Mouse (Mus musculus) heart, adult 2 months (tissue): Measurements from ENCODE around the gene Syt2. TPM values are rescaled to one million over a fixed set of nuclear protein-coding genes. Genes with fewer than 3 reads are reported as not detected.

ENCODE experiments used
- DNase-seq, 2 experiments: peaks; one replicate each; pipeline ENCODE4 v3.0.0; 2021
- H3K27ac ChIP-seq: fragments of 200-600 bp; 2 replicates; pipeline ENCODE4 v1.8.1; 2022
- H3K27me3 ChIP-seq: fragments of 200-500 bp; 2 replicates; pipeline ENCODE4 v1.6.1; 2012; ENCODE audit warnings: mild to moderate bottlenecking, low read length, inconsistent platforms, mixed read lengths; ENCODE audit not compliant: control insufficient read depth, insufficient read depth
- H3K36me3 ChIP-seq: fragments of 200-500 bp; 2 replicates; pipeline ENCODE4 v1.6.1; 2012; ENCODE audit warnings: low read length, inconsistent platforms; ENCODE audit not compliant: control insufficient read depth, insufficient read depth
- H3K4me1 ChIP-seq: fragments of 200-500 bp; 2 replicates; pipeline ENCODE4 v1.6.1; 2011; ENCODE audit warnings: low read length; ENCODE audit not compliant: control insufficient read depth, insufficient read depth
- H3K4me3 ChIP-seq: fragments of 200-600 bp; 2 replicates; pipeline ENCODE4 v1.8.1; 2022
- H3K79me2 ChIP-seq: fragments of 200-500 bp; replicated peaks from 2 replicates; pipeline ENCODE4 v1.6.1; 2012; ENCODE audit warnings: mild to moderate bottlenecking, inconsistent platforms, low read length, moderate library complexity, mixed read lengths; ENCODE audit not compliant: control insufficient read depth, insufficient read depth
- H3K9ac ChIP-seq: fragments of 200-500 bp; 2 replicates; pipeline ENCODE4 v1.6.1; 2012; ENCODE audit warnings: low read depth, mild to moderate bottlenecking, control low read depth, inconsistent platforms, low read length, mixed read lengths
- CTCF ChIP-seq: fragments of 200-600 bp; IDR thresholded peaks from 2 replicates; pipeline ENCODE4 v1.8.1; 2022; ENCODE audit warnings: antibody characterized with exemption, mild to moderate bottlenecking, moderate library complexity
- EP300 ChIP-seq: fragments of 200-500 bp; IDR thresholded peaks from 2 replicates; pipeline ENCODE4 v1.6.1; 2011; ENCODE audit warnings: low read depth, low read length, control low read depth; ENCODE audit not compliant: insufficient read depth
- POLR2A ChIP-seq: fragments of 200-500 bp; IDR thresholded peaks from 2 replicates; pipeline ENCODE4 v1.6.1; 2011; ENCODE audit warnings: mild to moderate bottlenecking, low read depth, low read length, control low read depth; ENCODE audit not compliant: insufficient read depth
- WGBS: fragments of 180-500 bp; shearing (Covaris S2); methylation state at CpG from one replicate; pipeline ENCODE4 v1.1.7; 2018; 5-methylcytosine and 5-hydroxymethylcytosine counted together
- intact Hi-C: fragments of 180-260 bp; cut with DNase I; formaldehyde crosslinking; loops from one replicate; pipeline ENCODE4 v1.15.1; 2025
- polyA plus RNA-seq: library from polyadenylated mRNA; depleted of rRNA; stranded (reverse); fragments of >200 nt; gene quantifications from 2 replicates; pipeline ENCODE4 v1.2.3, GENCODE M21; 2012
- total RNA-seq, 2 experiments: library from RNA; stranded (reverse); gene quantifications; 2 replicates each; pipeline ENCODE4 v1.2.3; 2021

Gene Syt2
- total and polyA plus RNA-seq, 3 experiments = 0.04 to 0.05 TPM; not detected in 1

DNA sequence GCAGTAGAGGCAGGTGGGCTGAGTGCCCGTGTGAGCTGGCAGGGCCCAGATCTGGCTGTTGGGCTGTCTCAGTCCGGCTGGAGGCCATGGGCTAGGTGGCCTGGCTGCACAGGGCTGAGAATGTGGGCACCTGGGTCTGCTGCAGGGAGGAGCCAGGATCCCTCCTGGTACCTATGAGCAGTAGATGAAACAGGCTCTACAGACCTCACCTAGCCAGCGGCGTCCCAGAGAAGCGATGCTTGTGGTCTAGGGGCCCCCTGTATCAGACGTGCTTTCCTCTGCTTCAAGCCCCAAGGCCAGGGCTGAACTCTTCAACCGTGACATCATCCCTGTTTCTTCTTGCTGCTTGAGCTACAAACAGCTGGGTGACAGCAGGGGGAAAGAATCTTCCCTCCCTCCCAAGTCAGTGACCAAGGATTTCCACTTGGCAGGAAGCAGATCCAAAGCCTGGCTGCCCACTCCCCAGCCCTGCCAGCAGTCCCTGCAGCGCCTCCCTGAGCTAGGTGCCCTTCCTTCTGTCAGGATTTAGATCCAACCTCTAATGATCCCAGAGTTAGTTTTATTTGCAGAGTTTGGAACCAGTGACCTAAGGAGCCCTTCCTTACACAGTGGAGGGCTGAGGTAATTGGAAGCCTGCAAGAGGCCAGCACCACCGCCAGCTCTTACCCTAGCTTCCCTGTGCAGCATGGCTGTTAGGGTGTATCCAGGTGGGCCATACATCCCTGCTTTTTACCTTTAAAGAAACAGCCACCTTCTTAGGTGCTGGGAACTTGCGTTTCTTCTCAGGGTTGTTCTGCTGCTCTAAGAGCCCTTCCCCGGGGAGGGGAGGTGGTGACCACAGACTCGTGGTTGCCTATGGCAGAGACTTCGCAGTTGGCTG is 107.5 kb downstream of the Syt2 start:
- no peaks in the 10 kb centered on the region for H3K36me3 ChIP-seq
- peak; percentile 75; the same call in 1 of the 2 replicates for TF ChIP-seq EP300
- no peak for TF ChIP-seq POLR2A
- 45% methylated on average over 13 of the region's 13 CpGs for WGBS
- H3K27me3 ChIP-seq = no peaks in the 10 kb centered on the region
- H3K79me2 ChIP-seq = no peaks in the 10 kb centered on the region
- H3K4me1 ChIP-seq = peaks cover 5% of the 10 kb centered on the region
- H3K27ac ChIP-seq = peak overlapping the region; percentile 59
- no peak overlapping the region for H3K4me3 ChIP-seq
- intact Hi-C loops = no loop called here
- DNase-seq = peak; percentile 55 to 64
- H3K9ac ChIP-seq = 0 out of 2 replicates have a peak overlapping the region, but pooled peaks have one; percentile 5

- Histone ChIP-seq H3K79me2 (no peaks in the 10 kb centered on the region), H3K4me1 (peaks cover 12% of the 10 kb centered on the region), H3K4me3 (no peak overlapping the region), H3K9ac (no peak overlapping the region), H3K27ac (no peak overlapping the region; the same call in 1 of the 2 replicates), H3K36me3 (peaks cover 2% of the 10 kb centered on the region; the same call in 1 of the 2 replicates), H3K27me3 (no peaks in the 10 kb centered on the region)
- no peak for DNase-seq
- no peak for TF ChIP-seq CTCF
- no peak for TF ChIP-seq EP300
- TF ChIP-seq POLR2A = no peak
- intact Hi-C loops = no loop called here
- WGBS = 84% methylated on average over 10 of the region's 10 CpGs
These were observed 108.3 kb downstream of the Syt2 start for GRCm38 (mm10) chr1:134754818-134755217.

- Histone ChIP-seq H3K27ac (peak overlapping the region; percentile 12; the same call in 1 of the 2 replicates), H3K27me3 (no peaks in the 10 kb centered on the region), H3K36me3 (peaks cover 6% of the 10 kb centered on the region; the same call in 1 of the 2 replicates), H3K9ac (no peak overlapping the region), H3K79me2 (no peaks in the 10 kb centered on the region), H3K4me3 (no peak overlapping the region), H3K4me1 (peaks cover 15% of the 10 kb centered on the region)
- TF ChIP-seq EP300 = no peak
- TF ChIP-seq POLR2A = no peak
- no peak for TF ChIP-seq CTCF
- no peak for DNase-seq
- intact Hi-C loops = no loop called here
- WGBS = 68% methylated on average over 13 of the region's 13 CpGs
These were observed 109.2 kb downstream of the Syt2 start for GRCm38 (mm10) chr1:134755548-134756189.

DNA sequence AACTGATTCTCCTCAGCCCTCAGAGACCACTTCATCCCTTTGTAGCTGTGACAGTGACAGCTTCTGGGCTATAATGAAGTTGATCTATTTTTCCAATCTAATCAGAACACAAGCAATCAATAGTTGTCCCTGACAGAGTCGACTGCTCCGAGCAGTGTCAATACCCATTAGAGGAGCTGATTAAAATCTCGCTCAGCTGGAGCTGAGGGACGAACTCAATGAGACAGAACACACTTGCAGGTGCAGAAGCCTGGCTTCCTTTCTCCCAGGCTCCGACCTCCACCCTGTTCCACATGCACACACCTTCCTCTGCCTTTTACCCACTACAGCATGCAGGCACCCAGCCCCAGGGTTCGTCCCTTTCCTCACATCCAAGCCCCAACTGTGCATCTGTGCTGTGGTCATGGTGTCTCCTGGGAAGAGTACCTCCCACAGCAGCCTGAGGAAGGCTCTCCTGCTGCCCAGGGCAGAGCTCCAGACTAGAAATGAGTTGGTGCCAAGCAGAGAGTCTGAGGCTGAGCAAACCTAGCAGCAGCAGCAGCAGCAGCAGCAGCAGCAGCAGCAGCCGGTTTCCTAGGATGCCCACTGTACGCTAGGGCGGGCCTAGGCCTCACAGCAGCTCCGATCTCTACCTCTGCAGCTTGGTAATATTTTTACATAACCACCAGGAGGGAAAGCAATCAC is 109.9 kb downstream of the Syt2 start:
- Histone ChIP-seq H3K4me3 (no peak overlapping the region), H3K27ac (no peak overlapping the region), H3K9ac (no peak overlapping the region), H3K36me3 (peaks cover 8% of the 10 kb centered on the region; the same call in 1 of the 2 replicates), H3K79me2 (no peaks in the 10 kb centered on the region), H3K27me3 (no peaks in the 10 kb centered on the region), H3K4me1 (peaks cover 15% of the 10 kb centered on the region)
- DNase-seq = no peak
- WGBS = 82% methylated on average over 10 of the region's 10 CpGs
- TF ChIP-seq CTCF = no peak
- TF ChIP-seq POLR2A = no peak
- TF ChIP-seq EP300 = no peak
- intact Hi-C loops = no loop called here

GRCm38 (mm10) chr1:134757230-134757629 is 110.8 kb downstream of the Syt2 start:
- Histone ChIP-seq H3K27me3 (no peaks in the 10 kb centered on the region), H3K27ac (no peak overlapping the region), H3K4me1 (peaks cover 15% of the 10 kb centered on the region), H3K36me3 (peaks cover 8% of the 10 kb centered on the region; the same call in 1 of the 2 replicates), H3K9ac (no peak overlapping the region), H3K79me2 (no peaks in the 10 kb centered on the region), H3K4me3 (no peak overlapping the region)
- peak in 1 of 2 experiments; percentile 30 for DNase-seq
- WGBS = 65% methylated on average over 3 of the region's 3 CpGs
- intact Hi-C loops = no loop called here
- TF ChIP-seq CTCF (no peak), POLR2A (no peak), EP300 (no peak)
